In genomic region chr10:3652522-3652921, GRCm38 (mm10) we compare ENCODE assay signal across 21 mouse cellular contexts.
"Had no signal": no experiment of that assay in that cellular context is flagged by ENCODE, and none has a peak within 500 bp of the region (broad histone marks: within the 10 kb centered on the region; RNA-seq: fewer than 3 reads in every experiment).

No protein-coding gene starts in this region.

- H3K9ac ChIP-seq: limb, embryonic 12.5 days; limb, embryonic 15.5 days; liver, embryonic 14.5 days; liver, postnatal 0 days; lung, embryonic 14.5 days; midbrain, embryonic 12.5 days; midbrain, embryonic 15.5 days; neural tube, embryonic 13.5 days had no signal

- H3K9me3 ChIP-seq: limb, embryonic 12.5 days; limb, embryonic 15.5 days; midbrain, embryonic 12.5 days; midbrain, embryonic 15.5 days; neural tube, embryonic 13.5 days had no signal

- H3K4me1 ChIP-seq: limb, embryonic 12.5 days; limb, embryonic 15.5 days; midbrain, embryonic 12.5 days; midbrain, embryonic 15.5 days; neural tube, embryonic 13.5 days had no signal

- ATAC-seq: intestine, embryonic 16.5 days; liver, postnatal 0 days; lung, postnatal 0 days; midbrain, embryonic 15.5 days had no signal

- H3K4me2 ChIP-seq: limb, embryonic 12.5 days; limb, embryonic 15.5 days; liver, embryonic 11.5 days; lung, embryonic 14.5 days; midbrain, embryonic 12.5 days; midbrain, embryonic 15.5 days; neural tube, embryonic 13.5 days had no signal

- H3K27ac ChIP-seq: limb, embryonic 12.5 days; limb, embryonic 15.5 days; liver, embryonic 14.5 days; midbrain, embryonic 12.5 days; midbrain, embryonic 15.5 days; neural tube, embryonic 13.5 days had no signal

- DNase-seq: kidney, adult 18-20 months; kidney, adult 9 months; kidney, postnatal 14 days; kidney, postnatal 4 days; left cerebral cortex, postnatal 4 days; liver, postnatal 0 days; lung, embryonic 14.5 days; lung, postnatal 4 days; retina, postnatal 1 day; right cerebral cortex, postnatal 25 days; thymus, postnatal 25 days had no signal

- H3K36me3 ChIP-seq: limb, embryonic 12.5 days; limb, embryonic 15.5 days; midbrain, embryonic 12.5 days; midbrain, embryonic 15.5 days; neural tube, embryonic 13.5 days had no signal

- H3K4me3 ChIP-seq: limb, embryonic 12.5 days; limb, embryonic 15.5 days; midbrain, embryonic 12.5 days; midbrain, embryonic 15.5 days; myocyte; neural tube, embryonic 13.5 days had no signal

- H3K27me3 ChIP-seq: limb, embryonic 12.5 days; limb, embryonic 15.5 days; midbrain, embryonic 12.5 days; midbrain, embryonic 15.5 days; neural tube, embryonic 13.5 days had no signal
